Mouse (Mus musculus): Measurements from ENCODE around the gene Lsm3. TPM values are rescaled to one million over a fixed set of nuclear protein-coding genes. Genes with fewer than 3 reads are reported as not detected.
A peak's percentile ranks its signal among the peaks of the same experiment; 100 is the strongest.

The Lsm3 gene
- polyA plus RNA-seq, 1 experiment from 2014 or later: 233 TPM

DNA sequence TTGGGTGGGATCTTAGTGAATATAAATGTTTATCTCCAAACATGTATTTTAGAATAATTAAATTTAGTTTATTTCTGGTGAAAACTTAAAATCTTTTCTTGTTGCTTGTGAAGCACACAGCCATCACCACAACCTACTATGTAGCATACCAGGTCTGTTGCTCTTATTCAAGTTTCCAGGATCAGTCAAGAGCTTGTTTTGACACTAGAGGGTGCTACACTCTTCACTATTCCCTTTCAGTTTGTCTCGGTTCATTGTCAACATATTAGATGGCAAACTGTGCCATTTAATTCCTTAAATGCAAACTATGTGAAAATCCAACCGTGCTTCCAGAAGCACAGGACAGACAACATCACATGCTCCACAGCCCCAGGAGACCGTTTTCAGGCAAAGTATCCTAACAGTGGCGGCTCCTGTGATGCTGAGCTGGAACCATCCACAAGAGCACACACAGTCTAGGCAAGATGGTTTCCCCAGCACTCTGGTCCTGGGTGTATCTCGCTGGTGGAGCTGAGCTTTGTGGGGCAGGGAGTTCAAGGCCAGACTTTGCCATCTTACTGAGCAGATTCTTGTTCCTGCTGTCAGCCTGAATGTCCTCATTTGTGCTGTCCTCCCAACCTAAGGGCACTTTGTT is 11.6 kb downstream of the Lsm3 start:
- no peak for ATAC-seq
- Histone ChIP-seq H3K4me3 (ENCODE audit: low read length) (no peak overlapping the region), H3K27me3 (replicated peaks; ENCODE audit: control insufficient read depth, insufficient read depth, low read length) (no peaks in the 10 kb centered on the region), H3K27ac (ENCODE audit: low read length) (no peak overlapping the region), H3K36me3 (ENCODE audit: control insufficient read depth, insufficient read depth, low read length) (no peaks in the 10 kb centered on the region), H3K9me3 (ENCODE audit: control insufficient read depth, low read length) (no peaks in the 10 kb centered on the region), H3K9ac (ENCODE audit: low read depth, low read length) (no peak overlapping the region), H3K4me1 (ENCODE audit: control insufficient read depth, insufficient read depth, low read length) (peaks cover 8% of the 10 kb centered on the region), H3K4me2 (ENCODE audit: low read depth, low read length) (no peak overlapping the region)
- 37% methylated on average over 5 of the region's 5 CpGs for WGBS

DNA sequence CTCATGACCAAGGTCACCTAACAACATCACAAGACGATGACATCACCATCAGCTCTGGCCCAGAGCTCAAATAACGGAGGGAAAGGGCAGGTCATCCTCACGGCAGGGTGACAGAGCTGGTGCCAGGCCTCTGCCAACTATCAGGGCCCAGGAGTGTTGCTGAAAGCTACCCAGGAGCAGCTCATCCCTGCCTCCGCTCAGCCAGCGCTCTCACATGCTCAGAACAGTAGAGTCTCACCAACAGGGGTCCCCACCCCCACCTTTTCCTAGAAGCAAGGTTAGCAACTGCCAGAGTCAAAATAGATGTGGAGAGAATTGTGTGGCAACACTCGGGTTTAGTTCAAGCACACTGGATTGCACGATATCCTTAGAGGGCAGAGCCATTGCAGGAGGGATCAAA is 12.5 kb downstream of the Lsm3 start:
- Histone ChIP-seq H3K27me3 (replicated peaks; ENCODE audit: control insufficient read depth, insufficient read depth, low read length) (no peaks in the 10 kb centered on the region), H3K4me2 (ENCODE audit: low read depth, low read length) (no peak overlapping the region), H3K4me1 (ENCODE audit: control insufficient read depth, insufficient read depth, low read length) (peaks cover 16% of the 10 kb centered on the region), H3K36me3 (ENCODE audit: control insufficient read depth, insufficient read depth, low read length) (no peaks in the 10 kb centered on the region), H3K9ac (ENCODE audit: low read depth, low read length) (no peak overlapping the region), H3K4me3 (ENCODE audit: low read length) (no peak overlapping the region), H3K9me3 (ENCODE audit: control insufficient read depth, low read length) (no peaks in the 10 kb centered on the region), H3K27ac (ENCODE audit: low read length) (no peak overlapping the region)
- WGBS: 81% methylated on average over 7 of the region's 7 CpGs
- ATAC-seq: no peak

- WGBS: 90% methylated on average over 8 of the region's 8 CpGs
- Histone ChIP-seq H3K4me2 (ENCODE audit: low read depth, low read length) (no peak overlapping the region), H3K36me3 (ENCODE audit: control insufficient read depth, insufficient read depth, low read length) (no peaks in the 10 kb centered on the region), H3K27ac (ENCODE audit: low read length) (no peak overlapping the region), H3K27me3 (replicated peaks; ENCODE audit: control insufficient read depth, insufficient read depth, low read length) (no peaks in the 10 kb centered on the region), H3K4me3 (ENCODE audit: low read length) (no peak overlapping the region), H3K4me1 (ENCODE audit: control insufficient read depth, insufficient read depth, low read length) (peaks cover 25% of the 10 kb centered on the region), H3K9ac (ENCODE audit: low read depth, low read length) (no peak overlapping the region), H3K9me3 (ENCODE audit: control insufficient read depth, low read length) (no peaks in the 10 kb centered on the region)
- no peak for ATAC-seq
Measured at GRCm38 (mm10) chr6:91530673-91531072, 14.9 kb downstream of the Lsm3 start.

DNA sequence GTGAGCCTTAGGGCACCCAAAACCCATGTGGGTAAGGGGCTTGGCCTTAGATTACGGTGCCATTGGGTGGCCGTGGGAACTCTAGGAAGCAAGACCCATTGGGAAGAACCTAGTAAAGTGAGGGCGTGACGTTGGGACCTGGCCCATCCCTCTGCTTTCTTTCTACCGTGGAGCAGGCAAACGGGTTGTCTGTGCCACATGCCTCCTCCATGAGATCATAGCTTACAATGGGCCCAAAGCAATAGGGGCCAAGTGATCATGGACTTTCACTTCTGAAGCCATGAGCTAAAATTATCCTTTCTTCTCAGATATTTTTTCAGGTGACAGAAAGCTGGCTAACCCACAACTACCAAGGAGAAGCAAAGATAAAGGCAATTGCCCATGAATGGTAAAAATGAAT is 15.5 kb downstream of the Lsm3 start:
- Histone ChIP-seq H3K9me3 (ENCODE audit: control insufficient read depth, low read length) (no peaks in the 10 kb centered on the region), H3K4me2 (ENCODE audit: low read depth, low read length) (no peak overlapping the region), H3K9ac (ENCODE audit: low read depth, low read length) (no peak overlapping the region), H3K27ac (ENCODE audit: low read length) (no peak overlapping the region), H3K4me1 (ENCODE audit: control insufficient read depth, insufficient read depth, low read length) (peaks cover 25% of the 10 kb centered on the region), H3K27me3 (replicated peaks; ENCODE audit: control insufficient read depth, insufficient read depth, low read length) (no peaks in the 10 kb centered on the region), H3K36me3 (ENCODE audit: control insufficient read depth, insufficient read depth, low read length) (no peaks in the 10 kb centered on the region), H3K4me3 (ENCODE audit: low read length) (no peak overlapping the region)
- ATAC-seq: no peak
- WGBS: 58% methylated on average over 6 of the region's 6 CpGs

- WGBS: 36% methylated on average over 6 of the region's 6 CpGs
- Histone ChIP-seq H3K9ac (ENCODE audit: low read depth, low read length) (no peak overlapping the region), H3K9me3 (ENCODE audit: control insufficient read depth, low read length) (no peaks in the 10 kb centered on the region), H3K27ac (ENCODE audit: low read length) (peak overlapping the region; percentile 14; the same call in 1 of the 2 replicates), H3K4me3 (ENCODE audit: low read length) (no peak overlapping the region), H3K4me1 (ENCODE audit: control insufficient read depth, insufficient read depth, low read length) (peaks cover 27% of the 10 kb centered on the region), H3K36me3 (ENCODE audit: control insufficient read depth, insufficient read depth, low read length) (no peaks in the 10 kb centered on the region), H3K27me3 (replicated peaks; ENCODE audit: control insufficient read depth, insufficient read depth, low read length) (no peaks in the 10 kb centered on the region), H3K4me2 (ENCODE audit: low read depth, low read length) (no peak overlapping the region)
- ATAC-seq: no peak
Measured at GRCm38 (mm10) chr6:91532661-91533060, 16.9 kb downstream of the Lsm3 start.

GRCm38 (mm10) chr6:91533359-91533758 is 17.6 kb downstream of the Lsm3 start:
- WGBS: 12% methylated on average over 5 of the region's 5 CpGs
- peaks cover 27% of the 10 kb centered on the region for H3K4me1 ChIP-seq (ENCODE audit: control insufficient read depth, insufficient read depth, low read length)
- no peak overlapping the region for H3K9ac ChIP-seq (ENCODE audit: low read depth, low read length)
- 0 out of 2 replicates have a peak overlapping the region, but pooled peaks have one; percentile 47 for H3K27ac ChIP-seq (ENCODE audit: low read length)
- no peaks in the 10 kb centered on the region for H3K27me3 ChIP-seq (replicated peaks; ENCODE audit: control insufficient read depth, insufficient read depth, low read length)
- H3K4me3 ChIP-seq (ENCODE audit: low read length): no peak overlapping the region
- no peaks in the 10 kb centered on the region for H3K36me3 ChIP-seq (ENCODE audit: control insufficient read depth, insufficient read depth, low read length)
- H3K4me2 ChIP-seq (ENCODE audit: low read depth, low read length): no peak overlapping the region
- H3K9me3 ChIP-seq (ENCODE audit: control insufficient read depth, low read length): no peaks in the 10 kb centered on the region
- ATAC-seq: no peak

DNA sequence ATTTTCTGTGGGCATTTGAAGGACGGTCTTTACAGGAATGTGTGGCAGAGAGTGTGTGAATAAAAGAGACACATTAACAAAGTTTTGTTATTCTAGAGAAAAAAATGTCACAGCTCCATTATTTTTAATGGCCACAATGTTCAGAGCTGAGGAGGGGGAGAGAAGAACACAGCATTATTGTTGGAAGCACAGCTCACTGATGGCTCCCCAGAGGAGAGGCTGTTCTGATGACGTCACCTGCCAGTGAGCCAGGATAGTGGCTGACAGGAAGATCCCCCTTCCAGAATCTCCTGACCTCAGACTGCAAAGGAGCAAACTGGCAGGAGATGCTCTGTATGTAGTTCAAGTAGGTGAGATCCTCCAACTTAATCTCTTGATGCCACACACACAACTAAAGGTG is 18.0 kb downstream of the Lsm3 start:
- H3K4me3 ChIP-seq (ENCODE audit: low read length): no peak overlapping the region
- no peaks in the 10 kb centered on the region for H3K27me3 ChIP-seq (replicated peaks; ENCODE audit: control insufficient read depth, insufficient read depth, low read length)
- H3K4me1 ChIP-seq (ENCODE audit: control insufficient read depth, insufficient read depth, low read length): peaks cover 27% of the 10 kb centered on the region
- no peak for ATAC-seq
- H3K9me3 ChIP-seq (ENCODE audit: control insufficient read depth, low read length): no peaks in the 10 kb centered on the region
- H3K36me3 ChIP-seq (ENCODE audit: control insufficient read depth, insufficient read depth, low read length): no peaks in the 10 kb centered on the region
- 0 out of 2 replicates have a peak overlapping the region, but pooled peaks have one; percentile 47 for H3K27ac ChIP-seq (ENCODE audit: low read length)
- no peak overlapping the region for H3K4me2 ChIP-seq (ENCODE audit: low read depth, low read length)
- no peak overlapping the region for H3K9ac ChIP-seq (ENCODE audit: low read depth, low read length)
- WGBS: 10% methylated on average over 2 of the region's 2 CpGs

DNA sequence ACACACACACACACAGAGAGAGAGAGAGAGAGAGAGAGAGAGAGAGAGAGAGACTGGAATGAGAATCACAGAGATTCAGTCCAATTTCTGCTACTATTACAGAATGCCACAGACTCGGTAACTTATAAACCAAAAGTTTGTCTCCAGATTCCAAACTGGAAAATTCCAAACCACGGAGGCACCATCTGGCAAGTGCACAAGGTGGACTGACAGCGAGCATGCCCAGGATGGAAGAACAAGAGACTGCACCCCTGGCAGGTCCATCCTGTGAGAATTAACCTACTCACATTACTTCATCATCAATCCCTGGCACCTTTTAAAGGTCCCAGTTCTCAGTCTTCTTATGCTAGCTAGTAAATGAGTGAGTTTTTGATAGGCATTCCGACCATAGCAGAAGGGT is 18.5 kb downstream of the Lsm3 start:
- H3K4me1 ChIP-seq (ENCODE audit: control insufficient read depth, insufficient read depth, low read length): peaks cover 27% of the 10 kb centered on the region
- H3K9me3 ChIP-seq (ENCODE audit: control insufficient read depth, low read length): no peaks in the 10 kb centered on the region
- H3K4me3 ChIP-seq (ENCODE audit: low read length): no peak overlapping the region
- H3K27me3 ChIP-seq (replicated peaks; ENCODE audit: control insufficient read depth, insufficient read depth, low read length): no peaks in the 10 kb centered on the region
- ATAC-seq: no peak
- no peak overlapping the region for H3K4me2 ChIP-seq (ENCODE audit: low read depth, low read length)
- WGBS: 78% methylated on average over 4 of the region's 4 CpGs
- H3K9ac ChIP-seq (ENCODE audit: low read depth, low read length): no peak overlapping the region
- no peaks in the 10 kb centered on the region for H3K36me3 ChIP-seq (ENCODE audit: control insufficient read depth, insufficient read depth, low read length)
- no peak overlapping the region for H3K27ac ChIP-seq (ENCODE audit: low read length)

GRCm38 (mm10) chr6:91535231-91535630 is 19.5 kb downstream of the Lsm3 start:
- H3K27me3 ChIP-seq (replicated peaks; ENCODE audit: control insufficient read depth, insufficient read depth, low read length): no peaks in the 10 kb centered on the region
- no peak overlapping the region for H3K4me3 ChIP-seq (ENCODE audit: low read length)
- no peak for ATAC-seq
- H3K4me1 ChIP-seq (ENCODE audit: control insufficient read depth, insufficient read depth, low read length): peaks cover 27% of the 10 kb centered on the region
- H3K27ac ChIP-seq (ENCODE audit: low read length): peak overlapping the region; percentile 87
- 77% methylated on average over 3 of the region's 3 CpGs for WGBS
- no peak overlapping the region for H3K4me2 ChIP-seq (ENCODE audit: low read depth, low read length)
- H3K9me3 ChIP-seq (ENCODE audit: control insufficient read depth, low read length): no peaks in the 10 kb centered on the region
- H3K9ac ChIP-seq (ENCODE audit: low read depth, low read length): no peak overlapping the region
- no peaks in the 10 kb centered on the region for H3K36me3 ChIP-seq (ENCODE audit: control insufficient read depth, insufficient read depth, low read length)
